Mouse (Mus musculus) forebrain, postnatal 0 days (tissue): ENCODE measurements around the gene Sncb. TPM values are rescaled to one million over a fixed set of nuclear protein-coding genes. Genes with fewer than 3 reads are reported as not detected.

ENCODE experiments used
- ATAC-seq: fragments of 200-750 bp; cut with Nextera tagmentation; 2 replicates; pipeline ENCODE4 v1.8.0; 2017; ENCODE audit warnings: mild to moderate bottlenecking, moderate library complexity
- DNase-seq: peaks from one replicate; pipeline ENCODE4 v3.0.0-alpha.2; 2015
- H3K27ac ChIP-seq: fragments of 300-500 bp; sonication (generic); 2 replicates; pipeline ENCODE4 v1.5.1; 2014; ENCODE audit warnings: low read depth, mild to moderate bottlenecking, antibody characterized with exemption, low read length, moderate library complexity, mixed read lengths
- H3K27me3 ChIP-seq: fragments of 300-500 bp; sonication (generic); 2 replicates; pipeline ENCODE4 v1.6.1; 2014; ENCODE audit warnings: mild to moderate bottlenecking, low read length, mixed read lengths; ENCODE audit not compliant: insufficient read depth
- H3K36me3 ChIP-seq: fragments of 300-500 bp; sonication (generic); 2 replicates; pipeline ENCODE4 v1.6.1; 2014; ENCODE audit warnings: mild to moderate bottlenecking, moderate library complexity; ENCODE audit not compliant: insufficient read depth
- H3K4me1 ChIP-seq: fragments of 300-500 bp; sonication (generic); 2 replicates; pipeline ENCODE4 v1.6.1; 2014; ENCODE audit warnings: antibody characterized with exemption; ENCODE audit not compliant: insufficient read depth
- H3K4me2 ChIP-seq: fragments of 300-500 bp; sonication (generic); 2 replicates; pipeline ENCODE4 v1.6.1; 2014; ENCODE audit warnings: low read depth, mild to moderate bottlenecking, moderate library complexity
- H3K4me3 ChIP-seq: fragments of 300-500 bp; sonication (generic); 2 replicates; pipeline ENCODE4 v1.5.1; 2014; ENCODE audit warnings: low read depth, low read length, mixed read lengths
- H3K9ac ChIP-seq: fragments of 300-500 bp; sonication (generic); 2 replicates; pipeline ENCODE4 v1.6.1; 2014; ENCODE audit warnings: mild to moderate bottlenecking
- H3K9me3 ChIP-seq: fragments of 300-500 bp; sonication (generic); 2 replicates; pipeline ENCODE4 v1.6.1; 2016; ENCODE audit warnings: low read length
- CTCF ChIP-seq: sonication (generic); IDR thresholded peaks from 2 replicates; pipeline ENCODE4 v1.5.1; 2016; ENCODE audit warnings: antibody characterized with exemption, control low read depth, low read depth
- WGBS: fragments of 180-500 bp; shearing (Covaris S2); extraction: QIAGEN DNeasy Blood & Tissue Kit; methylation state at CpG from one replicate; pipeline ENCODE4 v1.1.7; 2014; 5-methylcytosine and 5-hydroxymethylcytosine counted together
- polyA plus RNA-seq: library from polyadenylated mRNA; unstranded; fragments of >200 nt; fragmentation: Nextera tagmentation; extraction: Ambion mirVana; gene quantifications from 2 replicates; pipeline ENCODE4 v1.2.1, GENCODE M21; 2015
- total RNA-seq: library from RNA; depleted of rRNA; stranded (reverse); fragments of >200 nt; gene quantifications from 2 replicates; pipeline ENCODE4 v1.2.3, GENCODE M21; 2014; rRNA removed

Gene Sncb
- total and polyA plus RNA-seq, 2 experiments from 2014 or later = 38.1 to 137 TPM

DNA sequence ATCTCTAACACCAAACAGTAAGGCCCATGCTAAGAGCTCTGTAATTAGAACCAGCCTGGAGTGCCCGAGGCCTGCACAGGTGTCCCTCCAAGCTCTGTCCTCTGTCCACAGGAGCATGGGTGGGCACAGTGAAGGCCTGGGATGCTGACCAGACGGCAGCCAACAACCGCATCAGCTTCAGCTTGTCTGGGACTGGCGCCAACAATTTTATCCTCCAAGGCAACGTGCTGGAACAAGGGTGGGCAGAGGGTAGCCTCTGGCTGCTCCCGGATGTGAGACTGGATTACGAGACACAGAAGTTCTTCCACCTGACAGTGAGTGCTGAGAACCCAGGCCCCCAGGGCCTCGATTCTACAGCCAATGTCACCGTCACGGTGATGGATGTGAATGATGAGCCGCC is 40.3 kb downstream of the Sncb start:
- no peaks in the 10 kb centered on the region for H3K27me3 ChIP-seq
- no peaks in the 10 kb centered on the region for H3K9me3 ChIP-seq
- TF ChIP-seq CTCF = no peak
- H3K9ac ChIP-seq = no peak overlapping the region
- no peaks in the 10 kb centered on the region for H3K36me3 ChIP-seq
- no peak for ATAC-seq
- H3K4me2 ChIP-seq = no peak overlapping the region
- no peak overlapping the region for H3K27ac ChIP-seq
- DNase-seq = no peak
- no peak overlapping the region for H3K4me3 ChIP-seq
- H3K4me1 ChIP-seq = no peaks in the 10 kb centered on the region
- 62% methylated on average over 11 of the region's 11 CpGs for WGBS

DNA sequence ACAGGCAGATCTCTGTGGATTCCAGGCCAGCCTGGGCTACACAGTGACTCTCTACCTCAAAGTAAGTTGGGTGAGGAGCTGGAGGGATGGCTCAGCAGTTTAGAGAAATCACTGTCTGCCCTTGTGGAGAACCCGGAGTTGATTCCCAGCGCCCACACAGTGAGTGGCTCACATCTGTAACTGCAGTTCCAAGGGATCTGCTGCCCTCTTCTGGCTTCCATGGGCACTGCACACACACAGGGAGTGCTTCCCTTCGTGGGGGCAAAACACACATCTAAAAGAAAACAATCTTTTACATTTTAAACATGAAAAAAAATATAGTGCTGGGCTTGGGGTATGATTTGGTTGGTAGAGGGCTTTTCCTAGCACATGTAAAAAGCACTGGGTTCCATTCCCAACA is 43.3 kb downstream of the Sncb start:
- Histone ChIP-seq H3K36me3 (no peaks in the 10 kb centered on the region), H3K27ac (no peak overlapping the region), H3K4me3 (no peak overlapping the region), H3K9ac (no peak overlapping the region), H3K27me3 (no peaks in the 10 kb centered on the region), H3K4me1 (no peaks in the 10 kb centered on the region), H3K4me2 (no peak overlapping the region), H3K9me3 (no peaks in the 10 kb centered on the region)
- DNase-seq (no peak), ATAC-seq (no peak)
- TF ChIP-seq CTCF = peak; percentile 26
- 90% methylated on average over 3 of the region's 3 CpGs for WGBS

DNA sequence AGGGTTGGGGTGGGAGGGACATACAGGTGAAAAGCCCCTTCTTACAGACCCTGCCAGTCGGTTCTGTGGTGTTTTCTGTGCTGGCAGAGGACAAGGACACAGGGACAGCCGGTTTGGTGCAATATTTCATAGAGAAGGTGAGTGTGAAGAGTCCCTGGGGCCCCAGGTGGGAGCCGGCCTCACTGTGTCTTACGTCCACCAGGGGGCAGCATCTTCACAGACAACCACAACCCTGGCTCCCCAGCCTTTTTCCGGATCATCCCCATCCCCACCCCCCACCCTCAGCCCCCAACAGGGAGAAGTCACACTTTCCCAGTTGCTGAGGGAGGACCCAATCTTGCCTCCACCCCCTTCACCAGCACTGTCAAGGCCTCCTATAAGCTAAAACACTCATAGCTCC is 49.5 kb downstream of the Sncb start:
- peak; percentile 64 for ATAC-seq

DNA sequence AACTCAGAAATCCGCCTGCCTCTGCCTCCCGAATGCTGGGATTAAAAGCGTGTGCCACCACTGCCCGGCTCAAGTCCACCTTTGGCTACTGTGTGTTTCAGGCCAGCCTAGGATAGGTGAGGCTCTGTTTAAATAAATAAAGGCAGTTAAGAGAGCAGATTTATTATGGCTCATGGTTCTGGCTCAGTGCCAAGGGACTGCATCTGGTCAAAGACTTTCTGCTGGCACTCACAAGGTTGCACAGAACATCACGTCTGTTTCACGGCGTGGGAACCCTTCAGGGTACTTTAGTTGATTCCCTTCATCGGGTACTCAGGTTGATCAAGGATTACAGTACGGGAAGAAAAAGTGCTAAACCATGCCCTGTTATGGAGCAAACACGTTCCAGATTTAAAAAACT is 51.4 kb downstream of the Sncb start:
- no peak overlapping the region for H3K27ac ChIP-seq
- no peak overlapping the region for H3K4me3 ChIP-seq
- no peak overlapping the region for H3K9ac ChIP-seq
- WGBS = 68% methylated on average over 10 of the region's 10 CpGs
- H3K36me3 ChIP-seq = no peaks in the 10 kb centered on the region
- ATAC-seq (no peak), DNase-seq (no peak)
- no peak overlapping the region for H3K4me2 ChIP-seq
- H3K4me1 ChIP-seq = no peaks in the 10 kb centered on the region
- no peak for TF ChIP-seq CTCF
- H3K9me3 ChIP-seq = no peaks in the 10 kb centered on the region
- no peaks in the 10 kb centered on the region for H3K27me3 ChIP-seq

More for the DNA sequence above, 49.5 kb downstream of the Sncb start:
- Histone ChIP-seq H3K4me1 (no peaks in the 10 kb centered on the region), H3K27ac (no peak overlapping the region), H3K9ac (no peak overlapping the region), H3K9me3 (no peaks in the 10 kb centered on the region), H3K36me3 (no peaks in the 10 kb centered on the region), H3K4me3 (no peak overlapping the region), H3K4me2 (no peak overlapping the region), H3K27me3 (no peaks in the 10 kb centered on the region)
- WGBS = 6% methylated on average over 5 of the region's 5 CpGs
- DNase-seq = peak; percentile 70
- TF ChIP-seq CTCF = peak; percentile 76

DNA sequence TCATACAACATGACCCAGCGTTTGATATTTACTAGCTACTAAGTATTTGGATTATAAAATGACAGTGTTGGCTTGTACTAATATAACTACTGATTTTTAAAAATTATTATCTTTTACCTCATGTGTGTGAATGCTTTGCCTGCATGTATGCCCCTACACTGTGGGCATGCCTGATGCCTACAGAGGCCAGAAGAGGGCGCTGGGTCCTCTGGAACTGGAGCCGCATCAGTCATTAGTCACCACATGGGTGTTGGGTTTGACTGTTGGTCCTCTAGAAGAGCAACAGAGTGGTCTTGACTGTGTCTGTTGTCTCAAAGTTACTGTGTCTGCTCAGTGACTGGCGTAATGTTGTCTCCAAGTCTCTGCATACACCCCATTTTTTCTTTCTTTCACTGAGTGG is 52.0 kb downstream of the Sncb start:
- WGBS = 52% methylated on average over 4 of the region's 4 CpGs
- H3K4me2 ChIP-seq = no peak overlapping the region
- no peak overlapping the region for H3K27ac ChIP-seq
- ATAC-seq (no peak), DNase-seq (no peak)
- no peaks in the 10 kb centered on the region for H3K9me3 ChIP-seq
- no peaks in the 10 kb centered on the region for H3K4me1 ChIP-seq
- no peak overlapping the region for H3K9ac ChIP-seq
- H3K36me3 ChIP-seq = no peaks in the 10 kb centered on the region
- TF ChIP-seq CTCF = peak; percentile 41; the same call in 1 of the 2 replicates
- H3K27me3 ChIP-seq = no peaks in the 10 kb centered on the region
- H3K4me3 ChIP-seq = no peak overlapping the region

DNA sequence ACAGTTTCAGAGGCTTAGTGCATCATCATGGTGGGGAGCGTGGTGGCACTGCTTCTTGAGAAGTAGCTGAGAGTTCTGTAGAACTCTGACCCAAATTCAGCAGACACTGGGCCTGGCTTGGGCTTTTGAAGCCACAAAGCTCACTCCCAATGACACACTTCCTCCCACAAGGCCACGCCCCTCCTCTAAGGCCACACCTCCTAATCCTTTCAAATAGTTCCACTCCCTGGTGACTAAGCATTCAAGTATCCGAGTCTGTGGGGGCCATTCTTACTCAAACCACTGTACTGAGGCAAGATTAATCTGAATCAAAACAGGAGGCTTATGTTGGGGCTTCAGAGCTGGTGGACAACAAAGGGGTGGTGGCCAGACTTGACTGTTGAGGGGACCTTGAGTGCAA is 55.5 kb downstream of the Sncb start:
- H3K4me1 ChIP-seq = no peaks in the 10 kb centered on the region
- DNase-seq (no peak), ATAC-seq (no peak)
- H3K27me3 ChIP-seq = no peaks in the 10 kb centered on the region
- TF ChIP-seq CTCF = no peak
- WGBS = 76% methylated on average over 3 of the region's 3 CpGs
- no peaks in the 10 kb centered on the region for H3K36me3 ChIP-seq
- no peak overlapping the region for H3K27ac ChIP-seq
- no peaks in the 10 kb centered on the region for H3K9me3 ChIP-seq
- H3K4me2 ChIP-seq = no peak overlapping the region
- no peak overlapping the region for H3K9ac ChIP-seq
- no peak overlapping the region for H3K4me3 ChIP-seq

Other genes with a start within 250 kb of the Sncb start
- gene 4833439L19Rik, start 201.2 kb downstream of the Sncb start, total RNA-seq = 184 and 216 TPM in 2 replicates
- gene 4833439L19Rik, start 201.2 kb downstream of the Sncb start, polyA plus RNA-seq = 235 and 263 TPM in 2 replicates
- gene Arl10, start 191.6 kb downstream of the Sncb start, total RNA-seq = 123 and 163 TPM in 2 replicates
- gene Arl10, start 191.6 kb downstream of the Sncb start, polyA plus RNA-seq = 58.3 and 69.5 TPM in 2 replicates
- gene Nop16, start 176.5 kb downstream of the Sncb start, total RNA-seq = 37.5 and 44.6 TPM in 2 replicates
- 58.0 and 64.6 TPM in 2 replicates for gene Nop16, start 176.5 kb downstream of the Sncb start, polyA plus RNA-seq
- 110 and 148 TPM in 2 replicates for gene Higd2a, start 176.4 kb downstream of the Sncb start, total RNA-seq
- gene Higd2a, start 176.4 kb downstream of the Sncb start, polyA plus RNA-seq = 326 and 343 TPM in 2 replicates
- 224 and 233 TPM in 2 replicates for gene Cltb, start 155.3 kb downstream of the Sncb start, total RNA-seq
- 278 and 284 TPM in 2 replicates for gene Cltb, start 155.3 kb downstream of the Sncb start, polyA plus RNA-seq
- 54.5 and 60.5 TPM in 2 replicates for gene Faf2, start 144.8 kb downstream of the Sncb start, total RNA-seq
- gene Faf2, start 144.8 kb downstream of the Sncb start, polyA plus RNA-seq = 35.0 and 49.3 TPM in 2 replicates
- 48.5 and 56.3 TPM in 2 replicates for gene Rnf44, start 72.7 kb downstream of the Sncb start, total RNA-seq
- 42.0 and 50.8 TPM in 2 replicates for gene Rnf44, start 72.7 kb downstream of the Sncb start, polyA plus RNA-seq
- gene Cdhr2, start 65.1 kb downstream of the Sncb start, total RNA-seq = 0.76 and 0.85 TPM in 2 replicates
- 0.24 and 0.53 TPM in 2 replicates for gene Cdhr2, start 65.1 kb downstream of the Sncb start, polyA plus RNA-seq
- 213 and 219 TPM in 2 replicates for gene Gprin1, start 16.7 kb downstream of the Sncb start, total RNA-seq
- gene Gprin1, start 16.7 kb downstream of the Sncb start, polyA plus RNA-seq = 37.1 and 39.0 TPM in 2 replicates
- not detected in 2 replicates for gene Eif4e1b, start 17.4 kb upstream of the Sncb start, total RNA-seq
- gene Eif4e1b, start 17.4 kb upstream of the Sncb start, polyA plus RNA-seq = not detected in 2 replicates
- 26.5 and 28.3 TPM in 2 replicates for gene Tspan17, start 22.8 kb upstream of the Sncb start, total RNA-seq
- 44.2 and 61.1 TPM in 2 replicates for gene Tspan17, start 22.8 kb upstream of the Sncb start, polyA plus RNA-seq
- 27.5 and 46.1 TPM in 2 replicates for gene Unc5a, start 182.8 kb upstream of the Sncb start, total RNA-seq
- gene Unc5a, start 182.8 kb upstream of the Sncb start, polyA plus RNA-seq = 19.8 and 22.5 TPM in 2 replicates